Mouse (Mus musculus) left cerebral cortex, adult 2 months (tissue): ENCODE measurements around the gene Rtn1. TPM values are rescaled to one million over a fixed set of nuclear protein-coding genes. Genes with fewer than 3 reads are reported as not detected.

Experiments
- DNase-seq, 2 experiments: peaks; one replicate each; pipeline ENCODE4 v3.0.0; 2021 to 2022; ENCODE audit warnings: low spot score in 2 of 2, mixed read lengths in 1 of 2; ENCODE audit errors: extremely low spot score in 1 of 2
- H3K27ac ChIP-seq: fragments of 200-600 bp; 2 replicates; pipeline ENCODE4 v1.8.1; 2022
- H3K4me3 ChIP-seq: fragments of 200-600 bp; 2 replicates; pipeline ENCODE4 v1.8.1; 2022
- CTCF ChIP-seq: fragments of 200-600 bp; IDR thresholded peaks from 2 replicates; pipeline ENCODE4 v1.8.1; 2022; ENCODE audit warnings: antibody characterized with exemption, mild to moderate bottlenecking, moderate library complexity
- intact Hi-C: fragments of 180-260 bp; cut with DNase I; formaldehyde crosslinking; loops from one replicate; pipeline ENCODE4 v1.15.1; 2025
- total RNA-seq, 2 experiments: library from RNA; stranded (reverse); gene quantifications; 2 replicates each; pipeline ENCODE4 v1.2.3; 2021

The Rtn1 gene
- total RNA-seq, 2 experiments from 2014 or later = 1,445 to 1,455 TPM

DNA sequence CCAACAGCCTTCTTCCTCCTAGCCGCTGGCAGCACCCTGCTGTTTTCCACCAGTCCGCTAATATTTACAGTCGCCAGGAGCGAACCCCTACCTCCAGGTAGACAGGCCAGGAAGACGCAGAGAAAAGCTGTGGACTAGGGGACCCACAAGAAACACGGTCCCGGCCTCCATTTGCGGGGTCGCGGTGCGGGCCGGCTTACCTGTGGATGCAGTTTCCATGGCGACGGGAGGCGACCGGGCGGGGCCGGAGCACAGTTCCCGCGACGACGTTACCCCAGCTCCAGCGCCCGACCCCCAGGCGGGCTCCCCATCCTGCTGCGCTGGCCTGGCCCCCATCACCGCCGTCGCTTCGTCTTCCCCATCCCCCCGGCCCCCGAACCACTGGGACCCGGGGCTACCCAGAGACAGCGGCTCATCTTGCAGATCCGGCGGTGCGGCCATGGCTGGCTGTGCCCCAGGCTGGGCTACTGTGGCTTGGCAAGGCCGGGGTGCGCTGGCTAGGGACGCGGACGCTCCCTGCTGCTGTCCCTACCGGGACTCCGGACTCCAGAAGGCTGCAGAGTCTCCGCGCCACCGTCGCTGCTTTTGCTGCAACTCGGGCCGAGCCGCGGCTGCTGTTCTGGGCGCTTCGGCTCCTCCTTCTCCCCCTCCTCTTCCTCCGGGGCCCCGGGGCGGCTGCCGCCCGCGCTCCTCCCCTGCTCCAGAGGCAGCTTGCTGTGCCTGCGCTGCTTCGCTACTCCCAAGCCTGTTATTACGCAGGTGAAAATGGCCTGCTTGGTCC is 553 bp downstream of the Rtn1 start:
- DNase-seq = peak; percentile 79 to 81
- Histone ChIP-seq H3K4me3 (peak overlapping the region; percentile 78), H3K27ac (peak overlapping the region; percentile 97)
- intact Hi-C loops = loop anchor here (5.0 kb wide), 1 partner anchor 171 kb away; no protein-coding TSS in a partner anchor
- no peak for TF ChIP-seq CTCF

GRCm38 (mm10) chr12:72407721-72408110 is 1.1 kb downstream of the Rtn1 start:
- peak overlapping the region; percentile 97 for H3K27ac ChIP-seq
- intact Hi-C loops = loop anchor here (2.0 to 5.0 kb wide), 2 partner anchors 73 to 170 kb away; no protein-coding TSS in a partner anchor
- peak overlapping the region; percentile 78 for H3K4me3 ChIP-seq
- no peak for TF ChIP-seq CTCF
- DNase-seq = peak in 1 of 2 experiments; percentile 41

GRCm38 (mm10) chr12:72407146-72407545 is 1.7 kb downstream of the Rtn1 start:
- no peak for TF ChIP-seq CTCF
- Histone ChIP-seq H3K4me3 (peak overlapping the region; percentile 78), H3K27ac (peak overlapping the region; percentile 97)
- intact Hi-C loops = loop anchor here (2.0 to 5.0 kb wide), 2 partner anchors 72 to 170 kb away; no protein-coding TSS in a partner anchor
- DNase-seq = peak; percentile 37 to 38

- no peak overlapping the region for H3K27ac ChIP-seq
- intact Hi-C loops = loop anchor here (5.0 kb wide), 1 partner anchor 168 kb away; no protein-coding TSS in a partner anchor
- no peak for TF ChIP-seq CTCF
- no peak for DNase-seq
- no peak overlapping the region for H3K4me3 ChIP-seq
Observed at GRCm38 (mm10) chr12:72405031-72405430, 3.8 kb downstream of the Rtn1 start.

GRCm38 (mm10) chr12:72393046-72393805 is 15.6 kb downstream of the Rtn1 start:
- peak in 1 of 2 experiments; percentile 29 for DNase-seq
- intact Hi-C loops = no loop called here
- peak overlapping the region; percentile 44 for H3K27ac ChIP-seq
- H3K4me3 ChIP-seq = no peak overlapping the region
- TF ChIP-seq CTCF = no peak

DNA sequence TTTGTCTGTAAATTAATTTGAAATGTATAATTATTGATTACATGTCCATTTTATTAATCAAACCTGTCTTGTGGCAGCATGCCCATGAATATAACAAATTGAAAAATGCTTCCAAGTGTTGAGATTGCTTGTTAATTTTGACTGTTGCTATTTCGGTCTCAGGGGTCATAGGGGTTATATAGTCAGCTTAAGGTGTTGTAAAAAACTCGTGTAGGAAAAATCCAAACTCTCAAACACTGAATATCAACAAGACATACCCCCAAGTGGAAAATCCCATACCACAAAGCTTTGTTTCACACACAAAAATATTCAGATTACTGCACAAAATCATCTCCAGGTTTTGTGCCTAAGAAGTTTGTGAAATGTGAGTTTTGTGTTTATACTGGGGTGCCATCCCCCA is 18.5 kb downstream of the Rtn1 start:
- TF ChIP-seq CTCF = no peak
- intact Hi-C loops = no loop called here
- no peak overlapping the region for H3K27ac ChIP-seq
- no peak overlapping the region for H3K4me3 ChIP-seq
- DNase-seq = no peak

DNA sequence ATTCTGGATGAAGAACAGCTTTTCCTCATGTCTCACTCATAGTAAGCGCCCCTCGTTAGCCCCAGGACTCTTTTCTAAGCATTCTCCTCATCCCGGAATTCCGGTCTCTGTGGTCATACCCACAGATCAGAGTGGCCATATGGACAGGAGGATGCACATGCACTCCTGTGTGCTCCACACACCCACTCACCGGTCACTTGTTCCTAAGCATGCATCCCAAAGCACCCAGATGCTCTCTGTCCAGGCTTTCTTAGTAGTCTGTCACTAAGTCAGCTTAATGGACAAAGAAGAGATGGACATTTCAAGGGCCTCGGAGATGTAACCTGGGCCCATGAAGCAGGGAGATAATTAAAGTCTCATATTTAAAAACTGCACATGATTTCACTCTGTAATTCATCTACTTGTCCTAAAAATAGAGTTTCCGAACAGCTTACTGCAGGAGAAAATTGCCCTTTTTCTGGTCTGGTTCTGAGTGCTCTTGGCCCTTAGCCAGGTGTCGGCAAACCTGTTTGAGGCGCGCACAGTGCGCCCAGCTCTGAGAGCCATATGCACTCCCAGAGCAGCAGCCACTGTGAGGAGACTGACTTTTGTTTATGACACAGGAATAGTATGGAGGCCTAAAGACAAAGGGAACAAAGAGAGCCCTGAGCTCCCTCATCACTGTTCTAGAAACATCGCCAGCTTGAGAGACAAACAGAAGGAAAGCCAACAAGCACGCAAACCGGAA is 19.3 kb downstream of the Rtn1 start:
- no peak for DNase-seq
- intact Hi-C loops = no loop called here
- H3K27ac ChIP-seq = peak overlapping the region; percentile 34; the same call in 1 of the 2 replicates

DNA sequence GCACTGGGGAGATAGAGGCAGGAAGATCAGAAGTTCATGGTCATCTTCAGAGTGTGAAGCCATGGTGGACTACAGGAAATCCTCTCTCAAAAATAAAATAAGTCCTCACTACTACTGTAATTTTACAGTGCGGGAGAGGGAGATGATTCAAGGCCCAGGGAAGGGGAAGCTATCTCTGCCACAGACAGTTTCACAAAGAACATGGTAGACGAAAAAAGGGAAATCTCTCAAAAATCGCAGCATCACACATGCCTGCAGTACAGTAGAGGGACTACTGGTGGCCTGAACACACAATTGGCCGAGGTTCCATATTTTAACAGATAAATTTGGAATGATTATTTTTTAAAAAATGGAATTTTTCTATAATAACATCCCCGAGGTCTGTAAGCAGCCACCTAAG is 20.0 kb downstream of the Rtn1 start:
- DNase-seq = no peak
- Histone ChIP-seq H3K4me3 (no peak overlapping the region), H3K27ac (no peak overlapping the region; the same call in 1 of the 2 replicates)
- intact Hi-C loops = no loop called here
- no peak for TF ChIP-seq CTCF

More for the DNA sequence above, 19.3 kb downstream of the Rtn1 start:
- no peak for TF ChIP-seq CTCF
- no peak overlapping the region for H3K4me3 ChIP-seq

GRCm38 (mm10) chr12:72388135-72388534 is 20.7 kb downstream of the Rtn1 start:
- no peak for DNase-seq
- intact Hi-C loops = no loop called here
- TF ChIP-seq CTCF = no peak

GRCm38 (mm10) chr12:72376309-72376708 is 32.5 kb downstream of the Rtn1 start:
- DNase-seq = no peak
- TF ChIP-seq CTCF = no peak
- no peak overlapping the region for H3K4me3 ChIP-seq
- intact Hi-C loops = no loop called here
- no peak overlapping the region for H3K27ac ChIP-seq

More at GRCm38 (mm10) chr12:72388135-72388534, 20.7 kb downstream of the Rtn1 start:
- 0 out of 2 replicates have a peak overlapping the region, but pooled peaks have one; percentile 45 for H3K27ac ChIP-seq
- H3K4me3 ChIP-seq = no peak overlapping the region

GRCm38 (mm10) chr12:72374823-72375225 is 34.0 kb downstream of the Rtn1 start:
- no peak overlapping the region for H3K27ac ChIP-seq
- no peak overlapping the region for H3K4me3 ChIP-seq
- DNase-seq = no peak
- TF ChIP-seq CTCF = no peak
- intact Hi-C loops = no loop called here
